Mouse (Mus musculus): ENCODE measurements at regions not wholly inside any gene's neighbourhood (a gene's known extent, or its start where the extent isn't known, plus 50 kb on each side); places are given as distances from the start of the nearest gene placed in this dataset.

DNA sequence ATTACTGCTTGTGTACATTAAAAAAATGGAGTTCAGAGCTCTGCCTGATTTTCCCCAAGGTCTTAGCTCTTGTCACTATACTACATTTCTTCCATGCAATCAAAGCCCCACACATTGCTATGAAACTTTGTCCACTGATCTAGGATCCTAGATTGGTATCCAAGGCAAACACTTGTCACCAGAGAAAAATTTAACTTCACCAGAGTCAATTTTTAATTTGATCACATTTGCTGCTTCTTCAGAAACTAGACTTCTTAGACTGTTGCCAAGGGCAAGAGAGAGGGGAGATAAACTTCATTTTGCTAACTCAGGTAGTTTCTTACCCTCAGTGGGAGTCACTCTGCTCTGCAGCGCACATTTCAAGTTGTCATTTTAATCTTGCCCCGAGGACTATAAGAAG is 1775.9 kb upstream of the Gm7489 start:
- no peak for TF ChIP-seq CTCF (IDR thresholded peaks at IDR 0.05; ENCODE audit: borderline replicate concordance, control insufficient read depth, extremely low read depth, insufficient read depth, low read length, poor library complexity)
- TF ChIP-seq POLR2A (IDR thresholded peaks at IDR 0.05; ENCODE audit: control insufficient read depth, extremely low read depth, insufficient read depth, low read length, poor library complexity) = no peak

Measured in thymus, adult 2 months (tissue).